Mouse (Mus musculus): Measurements from ENCODE around the gene Sppl2b. TPM values are rescaled to one million over a fixed set of nuclear protein-coding genes. Genes with fewer than 3 reads are reported as not detected.
A peak's percentile ranks its signal among the peaks of the same experiment; 100 is the strongest.
"Not testable (repeated sequence)": the region's sequence is repeated elsewhere in the genome, so short reads cannot be mapped to it uniquely, and the experiment has no call there.

The Sppl2b gene
- polyA plus RNA-seq, 1 experiment, result 109 TPM

DNA sequence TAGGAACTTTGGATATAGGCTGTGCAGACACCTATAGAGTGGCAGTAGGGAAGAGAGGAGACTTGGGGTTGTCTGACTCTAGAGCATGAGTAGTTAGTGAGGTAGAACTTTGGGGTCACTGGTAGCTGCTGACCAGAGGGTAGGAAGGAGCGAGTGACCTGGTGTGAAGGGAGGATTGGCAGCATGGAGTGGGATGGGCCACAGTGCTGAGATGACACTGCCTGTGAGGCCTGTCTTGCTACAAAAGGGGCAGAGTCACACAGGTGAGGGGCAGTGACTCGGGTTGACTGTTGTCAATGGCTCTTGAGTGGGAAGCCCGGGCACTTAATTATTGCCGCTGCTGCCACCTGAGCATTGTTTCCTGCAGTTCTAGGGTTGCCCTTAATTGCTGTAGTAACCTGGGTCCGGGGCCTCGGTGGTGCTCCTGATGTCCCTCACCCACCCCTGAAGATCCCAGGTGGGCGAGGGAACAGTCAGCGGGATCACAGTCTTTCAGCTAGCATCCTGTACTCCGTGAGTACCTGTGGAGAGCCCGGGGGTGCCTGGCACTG lies 27.1 kb upstream of the Sppl2b start:
- Histone ChIP-seq H3K4me3 (replicated peaks; ENCODE audit: control insufficient read depth, low read depth, low read length) (peak overlapping the region; percentile 88), H3K27ac (ENCODE audit: control insufficient read depth, insufficient read depth, low read depth, low read length, poor library complexity) (no peak overlapping the region), H3K4me1 (ENCODE audit: control insufficient read depth, insufficient read depth, low read length) (peaks cover 6% of the 10 kb centered on the region)
- WGBS, result 50% methylated on average over 10 of the region's 10 CpGs
- TF ChIP-seq POLR2A (IDR thresholded peaks at IDR 0.05; ENCODE audit: borderline replicate concordance, control insufficient read depth, low read depth, low read length), result no peak
- no peak for TF ChIP-seq CTCF (IDR thresholded peaks at IDR 0.05; ENCODE audit: control insufficient read depth, insufficient read depth, low read length)

DNA sequence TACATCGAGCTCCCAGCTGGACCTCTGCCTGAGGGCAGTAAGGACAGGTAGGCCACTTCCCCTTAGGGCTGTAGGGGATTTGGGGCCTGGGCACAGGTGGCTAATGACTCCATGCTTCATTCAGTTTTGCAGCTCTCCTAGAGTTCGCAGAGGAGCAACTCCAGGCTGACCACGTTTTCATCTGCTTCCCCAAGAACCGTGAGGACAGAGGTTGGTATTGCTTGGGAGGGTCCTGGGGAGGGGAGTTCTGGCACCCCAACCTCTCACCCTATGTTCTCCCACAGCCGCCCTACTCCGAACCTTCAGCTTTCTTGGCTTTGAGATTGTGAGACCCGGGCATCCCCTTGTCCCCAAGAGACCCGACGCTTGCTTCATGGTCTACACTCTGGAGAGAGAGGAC lies 26.5 kb upstream of the Sppl2b start:
- not testable (repeated sequence) for H3K4me1 ChIP-seq (ENCODE audit: control insufficient read depth, insufficient read depth, low read length); H3K27ac ChIP-seq (ENCODE audit: control insufficient read depth, insufficient read depth, low read depth, low read length, poor library complexity); H3K4me3 ChIP-seq (replicated peaks; ENCODE audit: control insufficient read depth, low read depth, low read length)
- 76% methylated on average over 9 of the region's 9 CpGs for WGBS

DNA sequence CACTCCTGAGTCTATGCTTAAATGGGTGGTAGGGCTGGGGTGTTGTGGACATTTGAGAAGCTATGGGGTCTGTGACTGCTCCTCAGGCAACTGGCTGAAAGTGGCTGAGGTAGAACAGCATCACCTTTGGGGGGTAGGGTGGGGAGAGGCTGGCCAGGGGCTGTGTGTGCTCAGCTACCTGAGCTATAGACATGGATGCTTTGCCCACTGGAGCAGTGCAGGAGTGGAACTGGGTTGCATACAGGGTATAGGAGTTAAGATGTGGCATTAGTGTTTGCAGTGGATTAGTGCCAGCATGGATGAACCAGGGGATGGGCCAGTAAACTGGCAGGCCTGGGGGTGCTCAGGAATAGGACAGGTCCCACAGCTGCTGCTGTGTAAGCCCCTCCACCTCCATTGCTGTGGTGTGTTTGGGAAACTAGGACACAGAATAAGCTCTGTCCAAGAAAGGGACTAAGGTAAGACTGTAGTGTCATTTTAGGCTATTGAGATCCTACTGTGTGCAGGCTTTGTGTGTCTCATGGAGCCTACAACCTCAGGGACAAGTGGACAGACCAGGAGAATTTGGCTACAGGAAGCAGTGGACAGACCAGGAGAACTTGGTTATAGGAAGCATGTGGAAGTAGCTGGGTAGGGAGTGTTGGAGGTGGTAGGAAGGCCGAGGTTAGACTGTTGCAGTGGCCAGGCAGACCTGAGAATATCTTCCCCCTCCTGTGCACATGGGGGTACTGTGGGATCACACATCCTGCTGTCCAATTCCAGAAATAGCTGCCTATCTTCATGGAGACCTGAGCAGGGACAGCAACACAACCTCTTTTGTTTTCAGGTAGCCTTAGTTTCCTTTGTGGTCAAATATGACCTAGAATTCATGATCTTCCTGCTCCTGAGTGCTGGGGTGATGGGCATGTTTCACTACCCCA lies 25.5 kb upstream of the Sppl2b start:
- TF ChIP-seq CTCF (IDR thresholded peaks at IDR 0.05; ENCODE audit: control insufficient read depth, insufficient read depth, low read length) (no peak), POLR2A (IDR thresholded peaks at IDR 0.05; ENCODE audit: borderline replicate concordance, control insufficient read depth, low read depth, low read length) (no peak)
- H3K27ac ChIP-seq (ENCODE audit: control insufficient read depth, insufficient read depth, low read depth, low read length, poor library complexity), result no peak overlapping the region
- peaks cover 5% of the 10 kb centered on the region for H3K4me1 ChIP-seq (ENCODE audit: control insufficient read depth, insufficient read depth, low read length)
- H3K4me3 ChIP-seq (replicated peaks; ENCODE audit: control insufficient read depth, low read depth, low read length), result no peak overlapping the region
- WGBS, result 62% methylated on average over 1 of the region's 1 CpGs

DNA sequence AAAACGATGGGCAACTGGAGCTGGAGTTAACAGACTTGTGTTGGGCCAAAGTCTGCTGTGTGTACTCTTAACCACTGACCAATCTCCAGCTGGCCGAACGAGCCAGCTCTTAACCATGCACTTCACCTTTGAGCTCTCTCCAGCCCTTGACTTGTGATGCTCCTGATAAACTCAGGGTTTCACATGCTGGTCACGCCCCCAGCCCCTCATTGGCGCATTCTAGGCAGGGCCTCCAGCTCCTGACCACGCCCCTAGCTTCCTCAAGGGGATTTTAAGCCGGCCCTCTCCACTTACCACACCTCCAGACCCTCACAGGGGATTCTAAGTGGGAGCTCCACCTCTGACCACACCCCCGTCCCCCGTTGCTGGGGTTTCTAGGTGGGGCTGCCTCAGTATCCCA lies 23.9 kb upstream of the Sppl2b start:
- 12% methylated on average over 9 of the region's 9 CpGs for WGBS

DNA sequence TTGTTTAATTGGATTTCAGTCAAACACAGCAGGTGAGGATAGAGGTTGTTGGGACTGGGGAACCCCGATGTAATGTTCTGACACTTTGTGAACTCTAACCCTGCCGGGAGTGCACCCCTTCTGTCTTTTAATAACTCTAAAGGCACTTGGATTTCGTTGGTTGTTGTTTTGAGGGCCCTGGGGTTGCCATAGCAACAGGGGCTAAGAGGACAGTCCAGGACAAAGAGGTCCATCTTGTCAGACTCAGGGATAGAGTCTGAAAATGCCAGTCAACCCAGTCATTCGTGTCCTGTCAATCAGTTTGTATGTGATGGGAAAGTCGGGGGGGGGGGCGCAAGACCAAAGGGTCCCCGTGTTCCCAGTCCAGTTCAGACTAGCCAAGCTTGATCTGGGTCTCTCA lies 22.3 kb upstream of the Sppl2b start:
- TF ChIP-seq CTCF (IDR thresholded peaks at IDR 0.05; ENCODE audit: control insufficient read depth, insufficient read depth, low read length) (no peak), POLR2A (IDR thresholded peaks at IDR 0.05; ENCODE audit: borderline replicate concordance, control insufficient read depth, low read depth, low read length) (no peak)
- H3K4me3 ChIP-seq (replicated peaks; ENCODE audit: control insufficient read depth, low read depth, low read length), result no peak overlapping the region
- no peak overlapping the region for H3K27ac ChIP-seq (ENCODE audit: control insufficient read depth, insufficient read depth, low read depth, low read length, poor library complexity)
- WGBS, result 79% methylated on average over 7 of the region's 7 CpGs
- peaks cover 1% of the 10 kb centered on the region for H3K4me1 ChIP-seq (ENCODE audit: control insufficient read depth, insufficient read depth, low read length)

More for the DNA sequence above, 23.9 kb upstream of the Sppl2b start:
- no peak overlapping the region for H3K27ac ChIP-seq (ENCODE audit: control insufficient read depth, insufficient read depth, low read depth, low read length, poor library complexity)
- no peak for TF ChIP-seq POLR2A (IDR thresholded peaks at IDR 0.05; ENCODE audit: borderline replicate concordance, control insufficient read depth, low read depth, low read length)
- no peak for TF ChIP-seq CTCF (IDR thresholded peaks at IDR 0.05; ENCODE audit: control insufficient read depth, insufficient read depth, low read length)
- H3K4me3 ChIP-seq (replicated peaks; ENCODE audit: control insufficient read depth, low read depth, low read length), result no peak overlapping the region
- peaks cover 3% of the 10 kb centered on the region for H3K4me1 ChIP-seq (ENCODE audit: control insufficient read depth, insufficient read depth, low read length)

DNA sequence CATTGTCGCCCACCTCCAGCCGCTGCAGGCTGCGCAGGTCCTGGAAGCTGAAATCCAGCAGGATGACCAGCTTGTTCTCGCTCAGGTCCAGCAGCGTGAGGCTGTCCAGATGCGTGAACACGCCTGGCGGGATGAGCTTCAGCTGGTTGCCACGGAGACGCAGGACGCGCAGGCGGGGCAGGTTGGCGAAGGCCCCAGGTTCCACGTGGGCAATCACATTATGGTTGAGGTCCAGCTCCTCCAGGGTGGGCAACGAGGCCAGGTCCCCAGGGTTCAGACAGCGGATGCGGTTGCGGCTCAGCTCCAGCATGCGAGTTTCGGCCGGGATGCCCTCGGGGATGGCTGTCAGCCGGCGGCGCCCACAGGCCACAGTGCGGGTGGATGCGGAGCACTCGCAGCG lies 19.5 kb upstream of the Sppl2b start:
- no peak overlapping the region for H3K4me3 ChIP-seq (replicated peaks; ENCODE audit: control insufficient read depth, low read depth, low read length)
- no peak overlapping the region for H3K27ac ChIP-seq (ENCODE audit: control insufficient read depth, insufficient read depth, low read depth, low read length, poor library complexity)
- 71% methylated on average over 30 of the region's 30 CpGs for WGBS
- TF ChIP-seq CTCF (IDR thresholded peaks at IDR 0.05; ENCODE audit: control insufficient read depth, insufficient read depth, low read length) (no peak), POLR2A (IDR thresholded peaks at IDR 0.05; ENCODE audit: borderline replicate concordance, control insufficient read depth, low read depth, low read length) (no peak)
- no peaks in the 10 kb centered on the region; the same call in 1 of the 2 replicates for H3K4me1 ChIP-seq (ENCODE audit: control insufficient read depth, insufficient read depth, low read length)

DNA sequence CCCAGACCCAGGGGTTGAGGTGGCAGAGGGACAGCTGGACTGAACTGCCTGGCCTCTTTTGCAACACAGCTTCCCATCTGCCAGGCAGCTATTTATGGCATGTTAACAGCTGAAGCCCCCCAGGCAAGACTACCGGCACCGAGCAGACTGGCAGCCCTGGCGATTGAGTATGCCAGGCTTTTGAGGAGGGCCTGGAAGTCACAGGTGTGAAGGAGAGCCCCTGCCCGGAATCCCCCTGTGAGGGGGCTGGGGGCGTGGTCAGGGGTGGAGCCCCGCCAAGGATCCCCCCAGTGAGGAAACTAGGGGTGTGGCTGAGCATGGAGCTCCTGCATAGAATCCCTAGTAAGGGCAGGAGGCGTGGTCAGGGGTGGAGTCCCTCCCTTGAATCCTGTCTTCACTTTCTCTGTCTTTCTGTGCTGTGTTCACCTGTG lies 18.1 kb upstream of the Sppl2b start:
- WGBS, result 41% methylated on average over 7 of the region's 7 CpGs
- no peak overlapping the region for H3K4me3 ChIP-seq (replicated peaks; ENCODE audit: control insufficient read depth, low read depth, low read length)
- no peak overlapping the region for H3K27ac ChIP-seq (ENCODE audit: control insufficient read depth, insufficient read depth, low read depth, low read length, poor library complexity)
- no peak for TF ChIP-seq CTCF (IDR thresholded peaks at IDR 0.05; ENCODE audit: control insufficient read depth, insufficient read depth, low read length)
- no peak for TF ChIP-seq POLR2A (IDR thresholded peaks at IDR 0.05; ENCODE audit: borderline replicate concordance, control insufficient read depth, low read depth, low read length)
- no peaks in the 10 kb centered on the region for H3K4me1 ChIP-seq (ENCODE audit: control insufficient read depth, insufficient read depth, low read length)

DNA sequence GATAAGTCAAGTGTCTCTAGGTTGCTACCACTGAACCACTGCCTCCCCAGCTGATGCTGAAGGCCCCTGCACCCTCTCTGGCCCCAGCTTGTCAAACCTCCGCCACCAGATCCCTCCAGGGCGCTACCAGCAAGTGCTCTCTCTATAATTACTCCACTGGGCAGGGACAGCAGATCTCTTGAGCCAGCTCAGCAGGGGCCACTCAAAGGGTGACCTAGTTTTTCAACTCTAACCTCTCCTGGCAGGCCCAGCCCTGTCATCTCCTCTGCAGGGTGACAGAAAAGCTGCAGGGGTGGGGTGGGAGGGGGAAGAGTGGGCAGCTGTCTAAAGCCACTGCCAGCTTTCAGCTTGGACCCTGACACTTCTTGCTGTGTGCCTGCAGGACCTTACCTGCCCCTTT lies 17.2 kb upstream of the Sppl2b start:
- Histone ChIP-seq H3K4me3 (replicated peaks; ENCODE audit: control insufficient read depth, low read depth, low read length) (no peak overlapping the region), H3K4me1 (ENCODE audit: control insufficient read depth, insufficient read depth, low read length) (no peaks in the 10 kb centered on the region), H3K27ac (ENCODE audit: control insufficient read depth, insufficient read depth, low read depth, low read length, poor library complexity) (no peak overlapping the region)
- TF ChIP-seq CTCF (IDR thresholded peaks at IDR 0.05; ENCODE audit: control insufficient read depth, insufficient read depth, low read length), result no peak
- 74% methylated on average over 2 of the region's 2 CpGs for WGBS

Measured in bone marrow, adult 2 months (tissue).